Mouse (Mus musculus): ENCODE measurements at regions not wholly inside any gene's neighbourhood (a gene's known extent, or its start where the extent isn't known, plus 50 kb on each side); places are given as distances from the start of the nearest gene placed in this dataset.

GRCm38 (mm10) chr8:24216655-24217054 lies 509.0 kb downstream of the Adam3 start:
- TF ChIP-seq CTCF (IDR thresholded peaks at IDR 0.05; ENCODE audit: insufficient read depth, low read depth, low read length) = no peak
- no peak for TF ChIP-seq POLR2A (IDR thresholded peaks at IDR 0.05; ENCODE audit: insufficient read depth, low read depth, low read length)
